Mouse (Mus musculus): ENCODE measurements around the gene Fam181a. TPM values are rescaled to one million over a fixed set of nuclear protein-coding genes. Genes with fewer than 3 reads are reported as not detected.

Fam181a gene
- total RNA-seq (2021) = 1 to 10 TPM in 1 of 2 experiments, under 1 TPM in 1; 0.96 to 1.5 TPM
- long read RNA-seq = 0 reads

DNA sequence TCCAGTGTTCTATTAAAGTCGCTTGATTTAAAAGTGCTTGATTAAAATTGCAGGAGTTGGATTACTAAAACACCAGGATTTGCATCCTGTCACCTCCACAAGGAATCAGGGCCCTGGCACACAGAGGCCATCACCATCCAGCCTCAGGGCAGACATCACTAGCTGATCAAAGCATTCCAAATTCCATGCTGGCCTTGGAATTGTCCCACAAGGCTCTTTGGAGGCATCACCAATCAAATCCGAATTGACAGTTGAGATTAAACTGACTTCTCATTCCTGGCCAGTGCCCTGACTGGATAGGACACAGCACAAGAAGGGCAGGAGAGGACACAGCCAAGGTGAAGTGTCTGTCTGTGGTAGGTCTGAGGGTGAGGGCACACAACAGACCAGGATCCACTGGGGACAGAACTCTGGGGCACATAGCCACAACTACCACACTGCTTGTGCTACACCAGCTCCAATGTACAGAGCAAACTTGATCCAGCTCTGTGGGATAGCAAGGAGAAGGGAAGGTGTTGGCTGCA, at the start of gene Fam181a:
Fam181a (plus strand) TSS at position 232 of the 524 bp plus-strand sequence.
- no peak for DNase-seq (ENCODE audit: low spot score in 2 of 2)

DNA sequence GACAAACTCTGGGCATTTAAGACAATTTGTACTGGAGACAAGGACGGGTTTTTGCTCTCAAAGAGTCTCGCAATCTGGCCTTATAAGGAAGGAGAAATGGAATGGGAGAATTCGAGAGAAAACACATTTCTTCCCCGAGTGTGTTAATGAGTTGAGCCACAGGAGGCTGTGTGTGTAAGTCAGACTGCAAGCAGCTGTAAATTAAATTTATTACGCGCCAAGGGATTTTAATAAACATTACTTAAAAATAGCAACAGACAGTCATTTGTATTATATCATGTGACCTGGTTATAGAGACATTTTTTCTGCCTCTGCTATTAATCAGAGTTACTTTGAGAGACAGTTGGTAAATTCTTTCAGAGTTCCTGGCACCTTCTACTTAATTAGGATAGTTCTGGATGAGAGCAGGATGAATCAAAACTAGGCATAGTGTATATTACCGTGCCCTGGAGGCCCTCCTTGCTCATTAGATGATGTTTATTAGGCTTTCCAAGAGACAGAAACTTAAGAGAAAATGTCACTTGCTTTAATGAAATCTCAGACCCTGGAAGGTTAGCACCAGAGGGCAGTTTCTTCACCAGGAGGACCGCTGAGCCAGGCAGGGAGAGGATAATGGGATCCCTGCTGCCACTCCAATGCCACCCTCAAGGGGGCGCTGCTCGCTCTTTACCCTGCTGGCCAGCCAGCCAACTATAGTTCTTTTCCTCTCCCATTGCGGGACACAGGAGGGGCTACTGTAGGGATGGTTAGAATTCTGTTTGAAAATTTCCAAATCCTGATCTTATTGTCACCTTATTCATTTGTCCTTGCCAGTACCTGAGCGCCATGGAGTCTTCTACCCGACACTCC, 48.5 kb upstream of the Fam181a start:
- peak in 1 of 2 experiments; percentile 17 for DNase-seq (ENCODE audit: low spot score in 2 of 2)

DNA sequence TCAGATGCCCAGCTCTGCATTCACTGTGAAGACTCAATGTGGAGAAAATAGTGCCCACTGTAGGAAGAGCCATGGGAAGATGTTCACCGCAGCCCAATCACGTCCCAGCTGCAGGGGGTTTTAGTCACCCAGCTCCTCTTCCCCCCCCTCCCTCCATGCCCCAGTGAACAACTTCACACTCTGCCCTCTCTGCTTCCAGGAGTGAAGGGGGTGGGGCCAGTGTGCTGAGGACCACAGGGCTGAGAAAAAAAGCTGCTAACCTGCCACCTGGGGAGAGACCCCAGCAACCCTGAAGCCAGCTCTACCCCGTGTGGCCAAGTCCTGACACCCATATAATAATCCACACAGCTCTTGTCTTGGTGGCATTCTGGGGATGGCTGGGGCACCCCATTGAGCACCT, 44.2 kb upstream of the Fam181a start:
- no peak for DNase-seq (ENCODE audit: low spot score in 2 of 2)

DNA sequence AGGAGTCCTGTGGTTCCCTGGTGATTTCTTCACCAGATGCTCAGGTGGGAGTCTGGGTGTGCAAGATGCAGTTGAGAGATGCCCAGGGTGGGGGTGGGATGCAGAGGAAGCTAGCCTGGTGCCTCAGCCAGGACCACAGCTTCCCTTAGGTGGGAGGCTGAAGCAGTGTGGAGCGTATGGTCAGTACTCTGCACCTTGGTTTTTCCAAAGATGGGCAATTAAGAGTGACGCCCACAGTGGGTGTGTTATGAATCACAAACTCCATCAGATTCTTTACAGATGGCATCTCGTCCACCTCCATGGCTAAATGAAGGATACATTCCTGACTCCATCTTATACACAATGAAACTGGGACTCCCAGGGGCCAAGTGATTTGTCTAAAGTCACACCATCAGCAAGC, 38.6 kb upstream of the Fam181a start:
- no peak for DNase-seq (ENCODE audit: low spot score in 2 of 2)

DNA sequence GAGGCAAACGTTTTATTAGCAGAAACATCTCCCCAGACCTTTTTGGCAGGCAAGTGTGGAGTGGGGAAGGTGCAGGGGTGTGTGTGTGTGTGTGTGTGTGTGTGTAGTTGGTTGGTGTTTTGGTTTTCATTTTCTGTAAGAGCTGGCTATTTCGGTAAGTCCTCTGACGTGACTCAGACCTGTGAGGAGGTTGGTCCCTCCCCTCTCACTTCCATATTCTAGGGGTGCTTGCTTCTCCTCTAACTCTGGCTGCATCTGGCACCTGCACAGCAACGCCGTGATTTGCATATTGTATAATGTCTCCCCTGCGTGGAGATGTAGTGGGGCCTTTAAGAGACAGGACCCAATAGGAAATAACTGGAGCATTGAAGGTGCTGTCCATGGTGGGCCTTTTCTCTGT, 37.7 kb upstream of the Fam181a start:
- DNase-seq (ENCODE audit: low spot score in 2 of 2) = no peak

DNA sequence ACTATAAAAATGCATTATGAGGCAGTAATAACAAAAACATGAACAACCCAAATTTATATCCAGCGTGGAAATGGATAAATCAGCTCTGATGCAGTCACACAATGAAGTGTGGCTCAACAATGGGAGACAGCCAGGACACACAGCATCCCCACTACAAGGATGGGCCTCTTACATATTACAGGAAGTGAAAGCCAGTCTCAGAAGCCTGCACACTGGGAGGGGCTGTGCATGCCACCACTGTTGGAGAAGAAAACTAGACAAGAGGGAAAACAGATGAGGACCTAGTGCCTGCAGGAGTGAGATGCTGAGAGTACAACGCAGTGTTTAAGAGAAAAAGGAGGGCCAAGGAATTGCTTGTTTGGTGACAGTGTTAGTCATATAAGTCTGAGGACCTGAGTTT, 37.0 kb upstream of the Fam181a start:
- no peak for DNase-seq (ENCODE audit: low spot score in 2 of 2)

DNA sequence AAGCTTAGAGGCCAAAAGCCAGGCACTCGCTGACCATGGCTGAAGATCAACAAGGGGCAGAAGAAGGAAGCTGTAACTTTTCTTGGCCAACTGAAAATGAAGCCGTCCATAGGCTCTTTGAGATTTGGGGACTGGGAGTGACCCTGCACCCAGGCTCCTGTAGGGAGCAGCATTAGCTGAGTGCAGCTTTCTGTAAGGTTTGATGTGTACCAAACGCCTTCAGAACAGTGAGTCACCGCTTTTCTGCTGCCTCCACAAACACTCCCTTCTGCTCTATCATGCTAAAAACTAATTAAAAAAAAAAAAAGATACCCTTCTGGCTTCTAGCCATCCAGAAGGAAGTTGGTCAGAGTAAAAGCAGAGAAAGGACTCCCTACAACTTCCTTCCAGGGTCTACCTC, 34.4 kb upstream of the Fam181a start:
- peak; percentile 49 to 78 for DNase-seq (ENCODE audit: low spot score in 2 of 2)

DNA sequence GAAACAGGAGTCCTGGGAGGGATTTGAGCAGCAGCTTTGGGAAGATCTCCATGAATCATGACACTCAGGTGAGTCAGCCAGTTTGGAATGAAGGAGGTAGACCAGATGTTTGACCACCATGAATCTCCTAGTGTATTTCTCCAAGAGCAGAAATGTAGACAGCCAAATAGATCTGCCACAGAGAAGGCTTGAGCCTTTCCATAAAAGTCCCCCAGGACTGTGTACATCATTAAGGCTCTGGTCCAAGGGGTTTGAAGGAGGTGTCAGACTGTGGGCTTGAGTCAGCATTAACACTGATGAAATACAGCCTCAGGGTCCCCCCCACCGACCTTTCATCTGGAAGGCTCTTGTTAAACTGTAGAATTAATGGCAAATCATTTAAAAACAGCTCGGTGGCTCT, 29.3 kb upstream of the Fam181a start:
- DNase-seq (ENCODE audit: low spot score in 2 of 2) = no peak

DNA sequence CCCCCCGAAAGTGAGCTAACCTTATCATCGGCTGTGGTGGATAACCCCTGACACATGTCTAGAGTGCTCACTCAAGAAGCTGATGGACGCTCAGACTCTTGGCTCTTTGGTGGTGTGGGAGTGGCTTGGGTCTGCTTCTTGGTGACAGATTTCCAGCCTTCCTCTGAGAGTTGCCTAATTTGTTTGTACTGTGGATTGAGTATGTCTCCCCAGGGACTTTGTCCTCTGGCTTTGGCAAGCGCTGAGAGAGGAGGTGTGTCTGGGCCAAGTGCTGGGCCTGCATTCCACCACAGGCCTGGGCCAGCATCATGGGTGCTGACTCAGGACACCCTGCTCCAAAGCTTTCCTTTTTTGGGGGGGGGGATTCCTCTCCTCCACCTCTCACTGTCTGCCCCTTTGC, 28.9 kb upstream of the Fam181a start:
- no peak for DNase-seq (ENCODE audit: low spot score in 2 of 2)

DNA sequence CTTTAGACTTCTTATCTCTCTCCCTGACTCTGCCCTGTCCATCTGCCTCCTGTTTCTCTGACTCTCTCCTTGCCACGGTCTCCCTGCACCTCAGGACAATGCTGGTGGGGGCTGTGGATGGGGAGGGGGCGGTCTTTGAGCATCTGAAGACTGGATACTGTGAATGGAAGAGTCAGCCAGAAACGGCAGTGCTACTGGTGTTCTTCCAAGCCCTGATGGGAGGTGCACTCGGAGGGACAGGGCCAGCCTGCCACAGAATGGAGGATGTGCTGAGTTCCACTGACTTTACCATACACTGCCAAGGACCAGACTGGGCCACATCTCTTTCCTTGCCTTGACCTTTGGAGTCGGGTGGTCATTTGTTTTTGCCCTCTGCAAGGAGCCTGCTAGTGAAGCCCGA, 27.8 kb upstream of the Fam181a start:
- DNase-seq (ENCODE audit: low spot score in 2 of 2) = no peak

DNA sequence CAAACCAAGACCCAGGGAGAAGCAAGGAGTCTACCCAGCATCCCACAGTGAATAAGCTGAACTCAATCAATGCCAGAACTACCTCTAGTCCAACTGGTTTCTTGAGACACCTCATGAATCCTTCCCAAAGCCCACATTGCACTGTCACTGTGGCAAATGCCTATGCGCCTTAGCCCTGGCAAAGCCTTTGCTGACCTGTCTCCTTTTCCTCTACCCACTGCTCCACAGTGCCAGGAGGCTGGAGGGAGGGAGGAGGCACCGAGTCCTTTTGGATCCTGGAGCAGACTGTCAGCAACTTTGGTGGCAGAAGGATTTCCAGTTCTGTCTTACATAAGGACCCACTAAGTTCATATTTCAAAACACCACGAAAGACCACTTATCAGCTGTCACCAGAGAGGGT, 27.4 kb upstream of the Fam181a start:
- no peak for DNase-seq (ENCODE audit: low spot score in 2 of 2)

DNA sequence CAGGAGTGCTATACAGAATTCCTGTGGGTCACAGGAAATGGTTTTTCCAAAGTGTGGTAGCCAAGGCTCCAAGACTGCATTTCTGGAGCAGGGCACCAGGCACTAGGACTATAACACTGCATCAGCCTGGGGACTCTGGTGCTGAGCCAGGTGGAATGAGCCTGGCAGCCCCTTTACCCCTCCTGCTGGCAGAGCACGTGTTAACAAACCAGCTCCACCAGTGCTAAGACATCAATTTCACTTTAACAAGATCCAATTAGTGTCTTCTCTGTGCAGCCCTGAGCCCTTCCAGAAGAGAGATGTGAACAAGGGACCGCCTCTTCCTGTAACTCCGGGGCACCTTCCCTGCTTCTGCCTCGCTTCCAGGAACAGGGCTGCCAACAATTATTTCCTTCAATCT, 23.5 kb upstream of the Fam181a start:
- DNase-seq (ENCODE audit: low spot score in 2 of 2) = no peak

DNA sequence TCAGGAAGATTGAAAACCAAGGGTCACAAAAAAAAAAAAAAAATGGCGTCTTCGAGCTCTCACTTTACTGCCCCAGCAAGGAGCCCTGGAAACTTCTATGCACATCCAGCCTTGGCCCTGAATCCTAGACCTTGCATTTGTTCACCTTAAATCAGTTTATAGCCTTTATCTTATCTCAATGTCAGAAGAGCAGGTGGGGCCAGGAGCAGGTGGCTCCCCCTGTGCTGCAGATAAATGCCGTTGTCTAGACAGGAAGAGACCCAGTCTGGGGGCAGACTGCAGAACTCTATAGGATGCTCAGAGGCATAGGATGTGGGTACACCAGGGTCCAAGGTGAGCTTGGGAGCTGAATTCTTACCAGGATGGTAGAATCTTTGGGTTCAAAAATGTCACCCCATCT, 18.4 kb upstream of the Fam181a start:
- no peak for DNase-seq (ENCODE audit: low spot score in 2 of 2)

DNA sequence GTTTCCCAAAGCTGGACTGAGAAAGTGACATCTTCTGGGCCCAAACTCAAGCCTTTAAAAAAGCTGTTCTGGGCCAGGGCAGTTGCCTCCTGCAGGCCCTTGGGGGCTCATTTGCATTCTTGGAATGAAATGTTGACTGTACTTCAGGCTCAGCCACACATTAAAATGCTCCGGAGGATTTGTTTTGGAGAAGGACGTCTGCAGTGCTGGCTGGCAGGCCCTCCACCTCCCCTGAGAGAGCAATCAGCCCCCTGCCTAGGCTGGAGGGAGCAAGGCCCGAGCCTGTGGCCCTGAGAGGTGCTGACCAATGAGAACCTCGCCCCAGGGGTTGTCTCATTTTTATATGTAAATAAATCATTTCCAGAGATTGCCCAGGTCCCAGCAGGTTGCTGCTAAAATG, 14.5 kb upstream of the Fam181a start:
- DNase-seq (ENCODE audit: low spot score in 2 of 2) = peak in 1 of 2 experiments; percentile 19

DNA sequence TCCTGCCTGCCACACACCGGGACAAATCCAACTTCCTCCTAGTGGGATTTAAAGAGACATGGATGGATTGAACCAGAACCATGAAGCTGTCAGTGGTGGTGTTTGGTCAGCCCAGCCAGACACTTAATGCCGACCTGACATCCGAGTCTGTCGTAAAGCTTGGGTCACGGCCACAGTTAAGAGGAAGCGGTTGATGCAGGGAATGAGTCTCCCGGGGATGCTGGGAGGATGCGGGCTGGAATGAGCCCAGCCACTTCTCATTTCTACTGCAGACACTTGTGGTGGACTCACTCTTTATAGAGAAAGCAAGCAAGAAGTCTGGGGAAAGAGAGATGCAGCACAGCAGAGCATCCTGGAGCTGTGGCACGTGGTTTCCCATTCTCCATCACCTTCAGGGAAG, 10.3 kb upstream of the Fam181a start:
- DNase-seq (ENCODE audit: low spot score in 2 of 2) = no peak

DNA sequence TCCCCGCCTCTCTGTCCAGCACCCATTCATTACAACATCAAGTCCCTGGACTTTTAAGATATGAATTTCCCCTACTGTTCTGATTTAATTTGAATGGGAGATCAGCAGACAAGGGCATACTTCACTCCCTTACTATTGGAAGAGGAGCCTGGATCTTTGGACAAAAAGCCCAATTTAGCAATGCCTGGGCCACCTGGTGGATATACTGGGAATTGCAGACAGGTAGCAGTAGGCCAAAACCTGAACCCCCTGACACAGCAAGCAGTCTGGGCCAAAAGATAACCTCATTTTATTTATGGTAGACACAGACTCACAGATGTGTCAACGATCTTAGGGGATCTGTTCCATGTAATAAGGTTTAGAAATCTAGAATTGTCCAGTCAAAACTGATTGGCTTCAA, 9.1 kb upstream of the Fam181a start:
- peak; percentile 34 to 81 for DNase-seq (ENCODE audit: low spot score in 2 of 2)

DNA sequence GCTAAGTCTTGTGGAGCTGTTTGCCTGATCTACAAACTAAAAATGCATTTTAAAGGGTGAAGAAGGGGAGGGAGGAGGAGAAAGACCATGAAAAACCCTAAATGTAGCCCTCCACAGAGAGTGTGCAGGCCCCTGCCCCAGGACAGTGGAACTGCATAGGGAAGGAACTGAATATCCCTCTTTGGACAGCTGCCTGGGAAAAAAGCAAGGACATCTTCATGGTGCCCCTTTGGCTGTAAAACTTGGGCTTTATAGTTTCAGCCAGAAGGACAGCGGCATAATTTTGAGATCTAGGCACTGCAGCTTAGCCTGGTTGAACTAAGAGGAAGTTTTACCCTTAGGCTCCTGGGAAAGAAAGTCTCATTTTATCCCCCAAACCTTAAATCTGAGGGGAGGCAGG, 7.8 kb upstream of the Fam181a start:
- no peak for DNase-seq (ENCODE audit: low spot score in 2 of 2)

DNA sequence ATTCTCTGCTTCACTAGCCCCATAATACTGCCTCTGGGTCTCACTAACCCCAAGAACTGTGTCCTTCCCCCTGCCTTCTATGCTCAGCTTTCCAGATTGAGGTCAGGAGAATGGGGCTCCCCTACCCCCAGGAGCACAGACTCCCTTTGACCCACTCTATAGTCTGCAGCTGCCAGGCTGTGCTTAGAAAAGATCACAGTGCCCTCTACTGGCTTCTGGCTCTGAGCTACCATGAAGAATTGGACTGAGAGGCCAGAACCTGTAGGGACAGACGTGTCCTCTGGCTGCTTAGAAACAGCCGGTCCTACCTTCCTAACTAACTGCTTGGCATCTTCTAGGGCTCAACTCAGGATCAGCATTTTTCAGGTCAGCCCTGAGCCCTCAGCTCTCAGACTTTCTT, 4.6 kb upstream of the Fam181a start:
- peak in 1 of 2 experiments; percentile 53 for DNase-seq (ENCODE audit: low spot score in 2 of 2)

DNA sequence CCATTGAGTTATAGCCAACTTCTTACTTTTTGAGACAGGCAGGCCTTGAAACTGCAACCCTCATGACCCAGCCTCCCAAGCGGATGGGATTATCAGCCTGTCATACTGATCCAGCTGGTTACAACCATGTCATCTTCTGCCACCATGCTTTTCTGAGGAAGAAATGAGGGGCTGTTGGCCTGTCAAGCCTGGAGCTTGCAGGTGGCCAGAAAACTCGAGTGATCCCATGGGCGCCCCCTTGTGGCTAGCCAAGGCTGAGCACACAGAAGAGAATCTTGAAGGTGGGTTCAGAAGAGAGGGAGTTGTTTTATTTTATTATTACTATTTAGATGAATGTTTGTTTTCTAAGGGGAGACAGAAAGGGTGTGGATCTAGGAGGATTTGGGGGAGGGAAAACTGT, 4.1 kb upstream of the Fam181a start:
- peak in 1 of 2 experiments; percentile 45 for DNase-seq (ENCODE audit: low spot score in 2 of 2)

DNA sequence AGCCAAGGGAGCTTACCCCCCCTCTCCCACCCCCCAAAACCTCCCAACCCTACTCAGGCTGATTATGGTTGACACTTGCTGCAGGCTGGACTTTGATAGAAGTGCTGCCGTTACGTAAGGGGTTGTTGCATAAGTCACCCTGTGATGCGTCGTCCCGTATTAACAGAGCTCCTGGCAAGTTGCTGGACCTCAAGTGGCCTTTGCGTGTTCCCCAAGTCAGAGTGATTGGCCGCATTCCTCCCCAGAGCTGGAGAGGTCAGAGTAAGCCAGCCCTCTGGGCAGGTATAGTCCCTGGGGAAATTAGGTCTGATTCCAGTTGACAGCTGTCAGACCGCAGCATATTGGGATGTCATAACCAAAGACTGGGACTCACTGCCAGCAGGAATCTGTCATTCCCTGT, 1.1 kb downstream of the Fam181a start:
- DNase-seq (ENCODE audit: low spot score in 2 of 2) = no peak

DNA sequence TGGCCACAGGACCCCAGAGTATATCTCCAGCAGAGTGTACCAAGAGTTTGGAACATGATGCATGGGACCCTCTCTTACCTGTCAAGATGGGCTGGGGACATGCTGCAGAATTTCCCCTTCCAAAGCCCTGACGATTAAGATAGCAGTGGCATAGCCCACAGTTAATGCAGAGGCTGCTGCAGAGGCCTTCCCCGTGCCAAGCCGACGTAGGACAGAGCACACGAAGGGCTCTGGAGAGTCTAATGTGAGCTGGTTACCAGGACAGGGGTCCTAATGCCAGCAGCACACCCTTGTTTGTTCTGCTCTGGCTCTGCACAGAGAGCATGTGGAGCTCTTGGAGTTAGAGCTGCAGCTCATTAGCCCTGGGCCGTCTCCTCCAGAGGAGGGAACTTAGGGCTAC, 2.5 kb downstream of the Fam181a start:
- DNase-seq (ENCODE audit: low spot score in 2 of 2) = no peak

DNA sequence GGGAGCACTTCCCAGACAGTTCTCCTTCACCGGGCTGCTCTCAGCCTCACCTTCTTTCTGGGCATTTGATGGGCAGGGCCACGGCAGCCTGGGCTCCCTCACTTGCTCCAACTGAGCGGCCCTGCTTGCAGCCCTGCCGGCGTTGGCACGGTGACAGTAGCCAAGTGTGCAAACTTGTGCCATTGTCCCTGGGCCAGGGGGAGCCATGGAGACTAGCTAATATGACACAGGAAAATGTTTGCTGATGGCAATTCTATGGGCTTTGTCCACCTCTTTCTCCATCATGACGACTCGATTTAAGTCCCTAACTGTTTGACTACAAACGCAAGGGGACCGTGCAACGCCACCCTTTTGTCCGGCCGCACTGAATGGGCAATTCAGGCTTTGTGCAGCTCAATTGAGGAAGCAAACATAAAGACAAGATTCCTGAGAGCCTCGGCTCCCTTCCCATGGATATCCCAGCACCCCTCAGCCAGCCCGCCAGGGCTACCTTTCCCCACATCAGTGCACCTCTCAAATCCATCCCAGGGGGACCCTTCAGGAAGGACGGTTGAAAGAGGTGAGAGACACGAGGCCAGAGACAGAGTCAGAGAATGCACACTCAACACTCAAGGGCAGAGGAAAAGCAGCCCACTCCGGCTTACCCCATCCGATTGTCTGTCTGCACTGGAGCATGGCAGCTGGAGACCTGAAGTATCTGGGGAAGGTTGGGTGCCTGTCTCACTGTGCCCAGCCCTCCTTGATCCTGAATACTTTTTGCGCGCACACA, 3.3 kb downstream of the Fam181a start:
- DNase-seq (ENCODE audit: low spot score in 2 of 2) = no peak

Measured in layer of hippocampus, adult 18-20 months (tissue).